Mouse (Mus musculus): Measurements from ENCODE around the gene Palm2. TPM values are rescaled to one million over a fixed set of nuclear protein-coding genes. Genes with fewer than 3 reads are reported as not detected.

The Palm2 gene
- polyA plus RNA-seq, 1 experiment: 5.2 TPM

GRCm38 (mm10) chr4:57738856-57739552 is 305.0 kb downstream of the Palm2 start:
- no peaks in the 10 kb centered on the region for H3K79me2 ChIP-seq (ENCODE audit: control insufficient read depth, insufficient read depth)
- H3K27me3 ChIP-seq (ENCODE audit: control insufficient read depth, insufficient read depth, insufficient read length): no peaks in the 10 kb centered on the region
- peaks cover 5% of the 10 kb centered on the region for H3K36me3 ChIP-seq (ENCODE audit: control insufficient read depth, insufficient read depth)
- TF ChIP-seq USF1 (IDR thresholded peaks at IDR 0.05; ENCODE audit: low read depth) (no peak), CEBPB (IDR thresholded peaks at IDR 0.05; ENCODE audit: insufficient read depth, poor library complexity, severe bottlenecking) (peak; percentile 57; the same call in 1 of the 2 replicates), MAX (IDR thresholded peaks at IDR 0.05; ENCODE audit: low read depth) (no peak), MYOD1 (IDR thresholded peaks at IDR 0.05; ENCODE audit: control insufficient read depth in 1 of 3, insufficient read length in 2 of 3, low read depth in 2 of 3) (no peak), TCF12 (IDR thresholded peaks at IDR 0.05; ENCODE audit: insufficient read depth, poor library complexity, severe bottlenecking) (no peak)
- H3K4me3 ChIP-seq: no peak overlapping the region
- no peak overlapping the region for H3ac ChIP-seq (ENCODE audit: control insufficient read depth, insufficient read length)
- no peak overlapping the region for H3K4me2 ChIP-seq (ENCODE audit: low read depth)

DNA sequence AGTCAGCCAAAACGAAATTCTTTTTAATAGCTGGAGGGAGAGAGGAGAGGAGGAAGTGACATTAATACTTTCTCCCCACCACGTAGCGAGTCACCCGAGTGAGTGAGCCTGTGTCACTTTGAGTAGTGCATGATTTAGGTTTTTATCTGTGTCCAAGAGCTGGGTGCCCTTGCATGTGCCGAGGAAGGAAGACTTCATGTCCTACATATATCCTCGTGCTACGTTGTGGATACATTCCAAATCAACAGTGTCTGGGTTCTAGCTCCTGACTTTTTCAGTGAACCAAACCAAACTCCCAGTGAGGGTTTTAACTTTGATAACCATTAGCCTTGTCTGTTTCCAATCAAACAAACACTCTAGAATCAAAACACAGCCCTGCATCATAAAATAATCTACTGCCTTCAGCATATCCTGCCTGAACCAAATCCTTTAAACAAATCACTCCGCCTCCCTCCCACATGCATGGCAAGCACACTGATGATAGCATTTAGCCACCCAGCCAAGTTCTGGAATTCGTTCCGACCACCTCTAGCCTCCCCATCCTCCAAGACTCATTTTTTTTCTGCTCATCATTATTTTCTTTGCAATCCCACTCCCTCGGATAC is 309.4 kb downstream of the Palm2 start:
- no peaks in the 10 kb centered on the region for H3K27me3 ChIP-seq (ENCODE audit: control insufficient read depth, insufficient read depth, insufficient read length)
- no peak overlapping the region for H3K4me3 ChIP-seq
- H3K4me2 ChIP-seq (ENCODE audit: low read depth): no peak overlapping the region
- H3K79me2 ChIP-seq (ENCODE audit: control insufficient read depth, insufficient read depth): no peaks in the 10 kb centered on the region
- no peak for TF ChIP-seq POLR2AphosphoS2 (IDR thresholded peaks at IDR 0.05; ENCODE audit: insufficient read length, low read depth)
- no peak for TF ChIP-seq USF1 (IDR thresholded peaks at IDR 0.05; ENCODE audit: low read depth)
- no peak for TF ChIP-seq SRF (IDR thresholded peaks at IDR 0.05; ENCODE audit: control insufficient read depth, insufficient read length, low read depth)
- TF ChIP-seq REST (IDR thresholded peaks at IDR 0.05; ENCODE audit: insufficient read depth, insufficient read length): no peak
- no peak for TF ChIP-seq E2F4 (IDR thresholded peaks at IDR 0.05; ENCODE audit: insufficient read depth)
- H3K36me3 ChIP-seq (ENCODE audit: control insufficient read depth, insufficient read depth): peaks cover 15% of the 10 kb centered on the region
- H3ac ChIP-seq (ENCODE audit: control insufficient read depth, insufficient read length): no peak overlapping the region

DNA sequence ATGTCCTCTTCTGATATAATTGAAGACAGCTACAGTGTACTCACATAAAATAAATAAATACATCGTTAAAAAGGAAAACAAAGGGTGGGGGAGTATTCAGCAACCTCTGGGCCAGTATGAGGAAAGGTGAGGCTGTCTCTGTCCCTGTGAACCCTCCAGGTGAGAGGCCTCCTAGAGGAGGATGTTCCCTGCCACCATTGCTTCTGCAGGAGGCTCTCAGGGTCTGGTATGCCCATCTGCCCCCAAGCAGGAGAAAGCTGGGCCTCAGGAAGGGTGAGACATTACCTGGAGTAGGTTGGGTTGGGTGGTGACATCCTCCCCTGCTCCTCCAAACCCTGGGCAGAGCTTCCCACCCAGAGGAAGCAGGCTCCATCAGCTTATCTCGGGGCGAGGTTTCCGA is 316.6 kb downstream of the Palm2 start:
- no peaks in the 10 kb centered on the region for H3K27me3 ChIP-seq (ENCODE audit: control insufficient read depth, insufficient read depth, insufficient read length)
- H3K36me3 ChIP-seq (ENCODE audit: control insufficient read depth, insufficient read depth): peaks cover 9% of the 10 kb centered on the region
- TF ChIP-seq TCF12 (IDR thresholded peaks at IDR 0.05; ENCODE audit: insufficient read depth, poor library complexity, severe bottlenecking) (no peak), POLR2AphosphoS2 (IDR thresholded peaks at IDR 0.05; ENCODE audit: insufficient read length, low read depth) (no peak), USF1 (IDR thresholded peaks at IDR 0.05; ENCODE audit: low read depth) (no peak), POLR2A (IDR thresholded peaks at IDR 0.05; ENCODE audit: insufficient read length, low read depth) (no peak), CEBPB (IDR thresholded peaks at IDR 0.05; ENCODE audit: insufficient read depth, poor library complexity, severe bottlenecking) (no peak), TCF3 (IDR thresholded peaks at IDR 0.05; ENCODE audit: insufficient read length, low read depth) (no peak), MYOD1 (IDR thresholded peaks at IDR 0.05; ENCODE audit: control insufficient read depth in 1 of 3, insufficient read length in 2 of 3, low read depth in 2 of 3) (no peak), E2F4 (IDR thresholded peaks at IDR 0.05; ENCODE audit: insufficient read depth) (no peak), MYOG (IDR thresholded peaks at IDR 0.05; ENCODE audit: control insufficient read depth in 1 of 3, insufficient read depth in 1 of 3, insufficient read length in 2 of 3, low read depth in 2 of 3) (no peak), REST (IDR thresholded peaks at IDR 0.05; ENCODE audit: insufficient read depth, insufficient read length) (no peak)

DNA sequence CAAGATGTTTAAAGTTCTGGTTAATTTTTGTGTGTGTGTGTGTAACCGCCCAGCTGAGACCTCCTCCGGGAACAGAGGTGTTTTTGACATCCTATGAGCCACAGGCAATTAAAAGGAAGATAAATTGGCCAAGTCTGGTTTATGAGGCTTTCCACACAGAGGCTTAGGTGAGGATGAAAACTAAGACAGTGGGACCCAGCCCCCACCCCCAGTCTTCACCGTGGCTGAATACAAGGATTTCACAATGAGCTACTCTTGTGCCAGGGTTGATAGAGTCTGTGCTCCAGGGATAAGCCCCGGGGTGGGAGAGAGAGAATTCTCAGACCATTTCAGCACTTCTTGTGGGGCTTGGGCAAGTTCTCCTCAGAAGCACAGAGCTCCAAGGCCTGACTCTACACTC is 317.0 kb downstream of the Palm2 start:
- Histone ChIP-seq H3K4me2 (ENCODE audit: low read depth) (no peak overlapping the region), H3ac (ENCODE audit: control insufficient read depth, insufficient read length) (no peak overlapping the region), H3K4me3 (no peak overlapping the region), H3K36me3 (ENCODE audit: control insufficient read depth, insufficient read depth) (peaks cover 5% of the 10 kb centered on the region), H3K79me2 (ENCODE audit: control insufficient read depth, insufficient read depth) (no peaks in the 10 kb centered on the region), H3K27me3 (ENCODE audit: control insufficient read depth, insufficient read depth, insufficient read length) (no peaks in the 10 kb centered on the region)
- no peak for TF ChIP-seq TCF3 (IDR thresholded peaks at IDR 0.05; ENCODE audit: insufficient read length, low read depth)
- no peak for TF ChIP-seq TCF12 (IDR thresholded peaks at IDR 0.05; ENCODE audit: insufficient read depth, poor library complexity, severe bottlenecking)
- no peak for TF ChIP-seq MYOG (IDR thresholded peaks at IDR 0.05; ENCODE audit: control insufficient read depth in 1 of 3, insufficient read depth in 1 of 3, insufficient read length in 2 of 3, low read depth in 2 of 3)
- no peak for TF ChIP-seq CEBPB (IDR thresholded peaks at IDR 0.05; ENCODE audit: insufficient read depth, poor library complexity, severe bottlenecking)
- TF ChIP-seq POLR2A (IDR thresholded peaks at IDR 0.05; ENCODE audit: insufficient read length, low read depth): no peak
- TF ChIP-seq USF1 (IDR thresholded peaks at IDR 0.05; ENCODE audit: low read depth): no peak
- no peak for TF ChIP-seq POLR2AphosphoS2 (IDR thresholded peaks at IDR 0.05; ENCODE audit: insufficient read length, low read depth)
- no peak for TF ChIP-seq E2F4 (IDR thresholded peaks at IDR 0.05; ENCODE audit: insufficient read depth)
- TF ChIP-seq MYOD1 (IDR thresholded peaks at IDR 0.05; ENCODE audit: control insufficient read depth in 1 of 3, insufficient read length in 2 of 3, low read depth in 2 of 3): no peak
- TF ChIP-seq SRF (IDR thresholded peaks at IDR 0.05; ENCODE audit: control insufficient read depth, insufficient read length, low read depth): no peak
- TF ChIP-seq MAX (IDR thresholded peaks at IDR 0.05; ENCODE audit: low read depth): no peak
- TF ChIP-seq REST (IDR thresholded peaks at IDR 0.05; ENCODE audit: insufficient read depth, insufficient read length): no peak

More for the DNA sequence above, 316.6 kb downstream of the Palm2 start:
- no peak overlapping the region for H3K4me2 ChIP-seq (ENCODE audit: low read depth)
- H3K4me3 ChIP-seq: no peak overlapping the region
- no peak overlapping the region for H3ac ChIP-seq (ENCODE audit: control insufficient read depth, insufficient read length)
- H3K79me2 ChIP-seq (ENCODE audit: control insufficient read depth, insufficient read depth): no peaks in the 10 kb centered on the region

- H3K27me3 ChIP-seq (ENCODE audit: control insufficient read depth, insufficient read depth, insufficient read length): no peaks in the 10 kb centered on the region
Measured at GRCm38 (mm10) chr4:57751566-57751965, 317.5 kb downstream of the Palm2 start.

More at GRCm38 (mm10) chr4:57751566-57751965, 317.5 kb downstream of the Palm2 start:
- H3K4me2 ChIP-seq (ENCODE audit: low read depth): no peak overlapping the region
- no peak overlapping the region for H3K4me3 ChIP-seq
- H3ac ChIP-seq (ENCODE audit: control insufficient read depth, insufficient read length): no peak overlapping the region
- no peaks in the 10 kb centered on the region for H3K79me2 ChIP-seq (ENCODE audit: control insufficient read depth, insufficient read depth)
- TF ChIP-seq E2F4 (IDR thresholded peaks at IDR 0.05; ENCODE audit: insufficient read depth): no peak
- TF ChIP-seq USF1 (IDR thresholded peaks at IDR 0.05; ENCODE audit: low read depth): no peak
- no peak for TF ChIP-seq CEBPB (IDR thresholded peaks at IDR 0.05; ENCODE audit: insufficient read depth, poor library complexity, severe bottlenecking)
- TF ChIP-seq POLR2A (IDR thresholded peaks at IDR 0.05; ENCODE audit: insufficient read length, low read depth): no peak
- TF ChIP-seq SRF (IDR thresholded peaks at IDR 0.05; ENCODE audit: control insufficient read depth, insufficient read length, low read depth): no peak
- TF ChIP-seq TCF12 (IDR thresholded peaks at IDR 0.05; ENCODE audit: insufficient read depth, poor library complexity, severe bottlenecking): no peak
- TF ChIP-seq MYOD1 (IDR thresholded peaks at IDR 0.05; ENCODE audit: control insufficient read depth in 1 of 3, insufficient read length in 2 of 3, low read depth in 2 of 3): no peak
- no peak for TF ChIP-seq TCF3 (IDR thresholded peaks at IDR 0.05; ENCODE audit: insufficient read length, low read depth)
- no peak for TF ChIP-seq MAX (IDR thresholded peaks at IDR 0.05; ENCODE audit: low read depth)
- no peak for TF ChIP-seq POLR2AphosphoS2 (IDR thresholded peaks at IDR 0.05; ENCODE audit: insufficient read length, low read depth)
- no peak for TF ChIP-seq REST (IDR thresholded peaks at IDR 0.05; ENCODE audit: insufficient read depth, insufficient read length)
- TF ChIP-seq MYOG (IDR thresholded peaks at IDR 0.05; ENCODE audit: control insufficient read depth in 1 of 3, insufficient read depth in 1 of 3, insufficient read length in 2 of 3, low read depth in 2 of 3): no peak
- no peaks in the 10 kb centered on the region for H3K36me3 ChIP-seq (ENCODE audit: control insufficient read depth, insufficient read depth)

All from myocyte (in vitro differentiated cells).